ENCODE assay signal across 24 mouse cellular contexts in genomic region chr15:83314914-83315313, GRCm38 (mm10). TPM values are rescaled to one million over a fixed set of nuclear protein-coding genes. Genes with fewer than 3 reads are reported as not detected.
DNase-seq lines count a peak whose midpoint lies in the region; ATAC-seq and TF ChIP-seq lines count a peak whose summit lies in the region.
"Had no signal": no experiment of that assay in that cellular context is flagged by ENCODE, and none has a peak within 500 bp of the region (broad histone marks: within the 10 kb centered on the region; RNA-seq: fewer than 3 reads in every experiment).

No protein-coding gene starts in this region.

- no peak overlapping the region for H3K4me3 ChIP-seq in intestine, postnatal 0 days (ENCODE audit: low read depth, low read length)
- no peak overlapping the region for H3K4me3 ChIP-seq in intestine, embryonic 15.5 days (replicated peaks)
- no peak overlapping the region for H3K4me3 ChIP-seq in lung, embryonic 14.5 days (ENCODE audit: low read depth, low read length)
- no peak overlapping the region for H3K4me3 ChIP-seq in E14TG2a.4 (replicated peaks; ENCODE audit: low read length)
- H3K4me3 ChIP-seq: embryonic facial prominence, embryonic 12.5 days; heart, embryonic 13.5 days; hindbrain, embryonic 13.5 days; megakaryocyte, embryonic 14.5 days; myocyte; neural tube, embryonic 13.5 days had no signal

- no peak for DNase-seq in lung, embryonic 14.5 days
- DNase-seq in lung, postnatal 4 days = no peak
- no peak for DNase-seq in cerebellum, adult 11-12 months
- DNase-seq: adrenal gland, adult 2 months; cerebellum, adult 18-20 months; cerebellum, postnatal 25 days; gastrocnemius, postnatal 10 days; kidney, adult 8-10 months; kidney, postnatal 14 days; midbrain, embryonic 14.5 days; retina, postnatal 1 day; thymus, postnatal 14 days had no signal

- no peak overlapping the region for H3K27ac ChIP-seq in intestine, postnatal 0 days (ENCODE audit: low read depth, low read length)
- no peak overlapping the region for H3K27ac ChIP-seq in intestine, embryonic 15.5 days
- no peak overlapping the region for H3K27ac ChIP-seq in lung, embryonic 14.5 days (ENCODE audit: low read depth)
- H3K27ac ChIP-seq: embryonic facial prominence, embryonic 12.5 days; heart, embryonic 13.5 days; hindbrain, embryonic 13.5 days; neural tube, embryonic 13.5 days had no signal

- 61% methylated on average over 1 of the region's 1 CpGs for WGBS in intestine, postnatal 0 days
- WGBS in intestine, embryonic 15.5 days = 71% methylated on average over 1 of the region's 1 CpGs
- WGBS in lung, embryonic 14.5 days = 65% methylated on average over 1 of the region's 1 CpGs

- H3K36me3 ChIP-seq in intestine, postnatal 0 days (ENCODE audit: control insufficient read depth, insufficient read depth) = peaks cover 61% of the 10 kb centered on the region
- H3K36me3 ChIP-seq in intestine, embryonic 15.5 days = peaks cover 47% of the 10 kb centered on the region
- peaks cover 55% of the 10 kb centered on the region for H3K36me3 ChIP-seq in lung, embryonic 14.5 days (ENCODE audit: insufficient read depth)
- H3K36me3 ChIP-seq in E14TG2a.4 (ENCODE audit: insufficient read depth, low read length) = peaks cover 30% of the 10 kb centered on the region

- H3K4me1 ChIP-seq in intestine, postnatal 0 days (replicated peaks; ENCODE audit: control insufficient read depth, insufficient read depth, low read length) = no peaks in the 10 kb centered on the region
- no peaks in the 10 kb centered on the region for H3K4me1 ChIP-seq in intestine, embryonic 15.5 days (replicated peaks)
- no peaks in the 10 kb centered on the region for H3K4me1 ChIP-seq in lung, embryonic 14.5 days (ENCODE audit: insufficient read depth)
- peaks cover 18% of the 10 kb centered on the region for H3K4me1 ChIP-seq in E14TG2a.4 (replicated peaks; ENCODE audit: low read depth, low read length)
- H3K4me1 ChIP-seq: embryonic facial prominence, embryonic 12.5 days; heart, embryonic 13.5 days; hindbrain, embryonic 13.5 days; neural tube, embryonic 13.5 days had no signal

- no peaks in the 10 kb centered on the region for H3K27me3 ChIP-seq in intestine, postnatal 0 days (replicated peaks; ENCODE audit: control insufficient read depth, insufficient read depth, low read length)
- no peaks in the 10 kb centered on the region for H3K27me3 ChIP-seq in intestine, embryonic 15.5 days (replicated peaks)
- no peaks in the 10 kb centered on the region for H3K27me3 ChIP-seq in lung, embryonic 14.5 days (ENCODE audit: insufficient read depth, low read length)
- H3K27me3 ChIP-seq in E14TG2a.4 (ENCODE audit: insufficient read depth, low read length) = no peaks in the 10 kb centered on the region
- H3K27me3 ChIP-seq: embryonic facial prominence, embryonic 12.5 days; heart, embryonic 13.5 days; hindbrain, embryonic 13.5 days; megakaryocyte, embryonic 14.5 days; neural tube, embryonic 13.5 days; Patski had no signal

- H3K4me2 ChIP-seq in intestine, postnatal 0 days (replicated peaks; ENCODE audit: low read depth) = no peak overlapping the region
- H3K4me2 ChIP-seq in intestine, embryonic 15.5 days (replicated peaks) = no peak overlapping the region
- H3K4me2 ChIP-seq in lung, embryonic 14.5 days = no peak overlapping the region
- H3K4me2 ChIP-seq: embryonic facial prominence, embryonic 12.5 days; heart, embryonic 13.5 days; hindbrain, embryonic 13.5 days; neural tube, embryonic 13.5 days had no signal

- H3K9ac ChIP-seq in intestine, postnatal 0 days (ENCODE audit: low read depth, low read length) = no peak overlapping the region
- H3K9ac ChIP-seq in intestine, embryonic 15.5 days = no peak overlapping the region
- no peak overlapping the region for H3K9ac ChIP-seq in lung, embryonic 14.5 days
- H3K9ac ChIP-seq: embryonic facial prominence, embryonic 12.5 days; heart, embryonic 13.5 days; hindbrain, embryonic 13.5 days; neural tube, embryonic 13.5 days had no signal

- no peaks in the 10 kb centered on the region for H3K9me3 ChIP-seq in intestine, postnatal 0 days (ENCODE audit: control insufficient read depth)
- H3K9me3 ChIP-seq in intestine, embryonic 15.5 days = no peaks in the 10 kb centered on the region
- no peaks in the 10 kb centered on the region for H3K9me3 ChIP-seq in lung, embryonic 14.5 days (ENCODE audit: low read depth, low read length)
- H3K9me3 ChIP-seq in E14TG2a.4 (ENCODE audit: low read length) = no peaks in the 10 kb centered on the region
- H3K9me3 ChIP-seq: embryonic facial prominence, embryonic 12.5 days; heart, embryonic 13.5 days; hindbrain, embryonic 13.5 days; megakaryocyte, embryonic 14.5 days; neural tube, embryonic 13.5 days had no signal

- peak; percentile 65 for TF ChIP-seq CTCF in intestine, postnatal 0 days (IDR thresholded peaks at IDR 0.05; ENCODE audit: low read depth)
- TF ChIP-seq CTCF in lung, embryonic 14.5 days (IDR thresholded peaks at IDR 0.05; ENCODE audit: low read depth) = 0 out of 2 replicates have a peak, but pooled peaks have one; percentile 40
- TF ChIP-seq CTCF in E14TG2a.4 (conservative IDR thresholded peaks at IDR 0.05; ENCODE audit: low read length) = peak; percentile 41

- no peak for ATAC-seq in intestine, postnatal 0 days
- no peak for ATAC-seq in intestine, embryonic 15.5 days
- no peak for ATAC-seq in lung, embryonic 14.5 days (ENCODE audit: insufficient read depth)
- ATAC-seq in megakaryocyte-erythroid progenitor cell, adult 5-6 weeks (replicated peaks; ENCODE audit: low FRiP score, low TSS enrichment, poor library complexity, severe bottlenecking) = no peak
- ATAC-seq: inflammation-experienced regulatory T-cells, adult 6 months; Patski had no signal

RNA-seq across cellular contexts. Expression of gene Arfgap3, which starts 35.1 kb away (rescaled TPM):
- polyA plus RNA-seq in intestine, postnatal 0 days (2015; fragmentation: Nextera tagmentation; extraction: Ambion mirVana) = 119 and 124 TPM in 2 replicates
- polyA plus RNA-seq in intestine, embryonic 15.5 days (2015; fragmentation: Nextera tagmentation; extraction: Ambion mirVana) = 60.5 and 62.9 TPM in 2 replicates
- 37.7 and 41.3 TPM in 2 replicates for polyA plus RNA-seq in lung, embryonic 14.5 days (2014; fragmentation: Nextera tagmentation; extraction: Ambion mirVana)
- 25.2 and 32.4 TPM in 2 replicates for total RNA-seq in megakaryocyte-erythroid progenitor cell, adult 5-6 weeks (2014; fragmentation: Nextera tagmentation)
- total RNA-seq in megakaryocyte-erythroid progenitor cell, adult 5-6 weeks (2017) = 23.1 and 32.1 TPM in 2 replicates
